Mouse (Mus musculus) heart, postnatal 4 days (tissue): ENCODE data around the gene Tfip11. TPM values are rescaled to one million over a fixed set of nuclear protein-coding genes. Genes with fewer than 3 reads are reported as not detected.
A peak's percentile ranks its signal among the peaks of the same experiment; 100 is the strongest.
"Not testable (repeated sequence)": the region's sequence is repeated elsewhere in the genome, so short reads cannot be mapped to it uniquely, and the experiment has no call there.

Experiments used
- DNase-seq: peaks from one replicate; pipeline ENCODE4 v3.0.0; 2021
- total RNA-seq, 2 experiments: library from RNA; stranded (reverse); gene quantifications; 2 replicates each; pipeline ENCODE4 v1.2.3; 2021

Gene Tfip11
- total RNA-seq, 2 experiments from 2014 or later: 20.3 to 20.5 TPM

DNA sequence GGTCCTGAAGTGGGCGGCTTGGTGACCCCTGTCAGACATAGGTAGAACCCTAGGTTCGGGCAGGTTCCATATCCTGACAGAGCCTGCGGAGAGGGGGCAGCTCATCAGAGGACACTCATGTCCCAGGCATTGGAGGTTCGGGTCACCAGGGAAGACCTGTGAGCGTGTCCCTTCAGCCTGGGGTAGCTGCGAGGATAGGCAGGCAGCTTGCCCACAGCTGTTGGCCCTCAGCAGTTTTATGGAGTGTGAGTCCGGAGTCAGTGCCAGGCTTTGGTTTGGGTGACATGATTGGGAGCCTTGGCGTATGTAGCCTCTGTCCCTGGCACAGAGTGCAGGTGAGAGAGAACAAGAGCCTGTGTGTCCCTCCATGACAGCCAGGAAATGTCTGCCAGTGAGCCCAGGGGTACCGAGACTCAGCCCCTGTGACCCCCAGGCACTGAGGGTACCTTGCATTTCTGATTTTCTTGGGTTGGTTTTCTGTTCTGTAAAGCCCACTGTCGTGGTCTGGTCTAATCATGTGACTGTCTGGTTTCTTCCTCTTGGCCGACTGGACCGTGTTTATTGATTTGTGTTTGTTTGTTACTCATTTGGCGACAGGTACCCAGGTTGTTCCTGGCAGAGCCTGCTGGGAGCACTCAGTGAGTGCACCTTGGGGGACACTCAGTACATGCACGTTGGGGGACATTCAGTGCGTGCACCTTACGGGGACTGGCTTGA is 36.2 kb upstream of the Tfip11 start:
- no peak for DNase-seq

DNA sequence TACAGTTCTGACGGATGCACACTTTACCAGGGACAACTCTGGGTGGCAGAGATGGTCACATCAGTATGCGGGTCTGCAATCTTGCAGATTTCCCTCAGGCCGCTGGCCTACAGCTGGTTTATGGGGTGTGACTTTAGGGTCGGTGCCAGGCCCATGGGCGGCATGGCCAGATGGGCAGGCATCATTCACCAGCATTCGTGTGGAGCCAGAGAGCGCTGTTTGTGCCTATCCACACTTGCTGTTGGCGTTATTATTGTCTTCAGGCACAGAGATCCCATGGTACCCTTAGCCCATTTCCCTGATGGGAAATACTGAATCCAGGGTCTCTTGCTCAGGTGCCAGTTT is 35.6 kb upstream of the Tfip11 start:
- DNase-seq: no peak

DNA sequence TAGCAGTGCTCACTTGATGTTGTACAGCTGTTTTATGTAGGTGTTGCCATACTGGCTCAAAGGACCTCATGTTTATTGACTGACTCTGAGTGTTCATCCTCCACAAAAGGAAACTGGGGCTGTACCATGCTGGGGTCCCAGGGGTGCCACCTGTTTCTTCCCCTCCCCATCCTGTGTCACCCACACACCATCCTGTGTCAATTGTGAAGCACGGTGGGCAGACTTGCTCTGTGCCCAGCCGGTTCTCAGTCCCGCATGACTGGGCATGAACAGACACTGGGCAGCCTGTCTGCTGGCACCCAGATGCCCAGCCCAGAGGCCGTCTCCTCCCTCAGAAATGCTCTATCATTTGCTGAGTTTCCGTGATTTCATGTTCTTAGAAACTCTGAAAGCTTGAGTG is 34.3 kb upstream of the Tfip11 start:
- no peak for DNase-seq

DNA sequence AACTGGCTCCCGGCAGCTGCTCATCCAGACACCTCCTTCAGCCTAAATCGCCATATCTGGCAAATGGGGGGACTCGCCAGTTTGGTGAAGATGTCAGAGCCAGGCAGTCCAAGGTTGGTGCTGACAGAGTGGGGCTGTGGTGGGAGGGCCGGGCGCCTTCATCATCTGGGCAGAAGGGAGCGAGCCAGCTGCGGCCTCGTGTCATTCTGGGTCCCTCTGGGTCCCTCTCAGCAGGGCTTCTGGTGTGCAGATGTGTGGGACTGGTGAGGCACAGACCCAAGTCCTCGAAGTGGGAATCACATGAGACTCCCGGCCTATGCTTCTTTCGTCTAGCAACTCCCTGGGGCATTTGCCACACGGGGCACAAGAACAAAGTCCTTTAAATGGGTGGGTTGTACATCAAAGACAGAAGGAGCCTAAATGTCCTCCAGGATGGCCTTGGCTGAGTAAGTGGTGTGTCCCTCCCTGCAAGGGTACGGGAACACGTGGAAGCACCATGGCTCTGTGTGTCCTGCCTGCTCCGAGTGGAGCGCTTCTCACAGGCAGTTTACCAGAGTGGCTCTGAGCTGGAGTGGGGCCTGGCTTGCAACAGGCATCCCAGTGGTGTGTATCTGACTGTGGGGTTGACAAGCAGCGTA is 33.7 kb upstream of the Tfip11 start:
- no peak for DNase-seq

DNA sequence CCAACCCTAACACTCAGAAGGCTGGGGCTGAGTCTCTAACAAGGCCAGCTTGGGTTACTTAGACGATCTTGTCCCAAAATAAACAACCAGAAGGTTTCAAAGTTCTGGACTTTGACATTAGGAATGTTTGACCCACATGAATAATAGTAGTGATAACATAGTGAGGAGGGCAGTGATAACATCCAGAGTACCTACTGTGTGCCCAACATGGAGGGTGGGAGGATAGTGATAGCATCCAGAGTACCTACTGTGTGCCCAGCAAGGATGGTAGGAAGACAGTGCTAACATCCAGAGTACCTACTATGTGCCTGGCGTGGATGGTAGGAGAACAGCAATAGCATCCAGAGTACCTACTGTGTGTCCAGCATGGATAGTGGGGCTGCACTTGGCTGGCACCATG is 32.4 kb upstream of the Tfip11 start:
- no peak for DNase-seq

DNA sequence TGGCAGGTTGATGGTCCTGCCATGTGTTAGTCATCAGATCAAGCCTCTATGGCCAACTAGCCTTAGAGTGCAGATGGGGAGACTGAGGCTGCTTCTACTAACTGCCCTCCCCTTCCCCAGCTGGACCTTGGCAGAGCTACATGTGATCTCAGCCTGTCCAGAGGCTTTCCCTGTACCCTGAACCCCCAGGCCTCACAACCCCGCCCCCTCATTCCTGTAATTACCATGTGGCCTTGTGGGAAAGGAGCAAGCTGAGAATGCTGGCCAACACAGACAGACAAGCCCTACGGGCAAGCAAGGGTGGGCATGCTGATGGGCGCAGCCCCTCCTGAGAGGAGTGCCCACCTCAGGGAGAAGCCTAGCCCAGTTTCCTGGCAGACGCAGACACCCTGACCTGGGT is 31.5 kb upstream of the Tfip11 start:
- no peak for DNase-seq

DNA sequence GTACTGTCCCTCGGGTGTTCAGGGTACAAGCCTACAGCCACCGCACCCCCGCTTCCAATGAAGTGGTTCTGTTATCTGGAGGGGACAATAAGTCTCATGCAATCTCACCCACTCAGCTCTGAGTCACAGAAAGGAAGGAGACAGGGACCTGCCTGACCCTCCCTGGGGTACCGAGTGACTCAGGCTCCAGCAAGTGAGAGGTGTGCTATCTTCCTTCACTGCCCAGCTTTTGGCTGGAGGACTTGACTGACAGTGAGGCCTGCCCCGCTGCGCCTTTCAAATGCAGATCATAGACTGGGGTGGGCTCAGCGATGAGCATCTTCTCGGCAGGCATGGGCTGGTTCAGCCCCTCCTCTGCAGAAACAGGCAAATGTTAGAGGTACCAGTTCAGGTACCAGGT is 31.0 kb upstream of the Tfip11 start:
- no peak for DNase-seq

DNA sequence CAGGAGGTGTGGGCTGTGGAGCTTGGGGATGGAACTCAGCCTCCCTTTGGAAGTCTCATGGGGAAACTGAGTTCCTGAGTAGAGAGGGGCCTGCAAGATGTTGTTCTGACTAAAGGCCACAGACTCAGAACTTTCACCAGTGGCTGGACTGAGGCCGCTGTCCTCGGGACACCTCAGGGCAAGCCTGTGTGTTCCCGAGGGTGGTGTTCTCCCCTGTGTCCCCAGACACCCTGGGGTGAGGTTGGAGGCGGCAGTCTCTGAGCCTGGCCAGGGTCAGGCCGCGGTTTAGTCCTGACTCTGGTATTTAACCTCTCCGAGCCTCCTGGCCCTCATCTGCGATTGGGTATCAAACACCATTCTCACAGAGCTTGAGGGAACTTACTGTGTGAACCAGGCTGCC is 30.6 kb upstream of the Tfip11 start:
- DNase-seq: no peak

DNA sequence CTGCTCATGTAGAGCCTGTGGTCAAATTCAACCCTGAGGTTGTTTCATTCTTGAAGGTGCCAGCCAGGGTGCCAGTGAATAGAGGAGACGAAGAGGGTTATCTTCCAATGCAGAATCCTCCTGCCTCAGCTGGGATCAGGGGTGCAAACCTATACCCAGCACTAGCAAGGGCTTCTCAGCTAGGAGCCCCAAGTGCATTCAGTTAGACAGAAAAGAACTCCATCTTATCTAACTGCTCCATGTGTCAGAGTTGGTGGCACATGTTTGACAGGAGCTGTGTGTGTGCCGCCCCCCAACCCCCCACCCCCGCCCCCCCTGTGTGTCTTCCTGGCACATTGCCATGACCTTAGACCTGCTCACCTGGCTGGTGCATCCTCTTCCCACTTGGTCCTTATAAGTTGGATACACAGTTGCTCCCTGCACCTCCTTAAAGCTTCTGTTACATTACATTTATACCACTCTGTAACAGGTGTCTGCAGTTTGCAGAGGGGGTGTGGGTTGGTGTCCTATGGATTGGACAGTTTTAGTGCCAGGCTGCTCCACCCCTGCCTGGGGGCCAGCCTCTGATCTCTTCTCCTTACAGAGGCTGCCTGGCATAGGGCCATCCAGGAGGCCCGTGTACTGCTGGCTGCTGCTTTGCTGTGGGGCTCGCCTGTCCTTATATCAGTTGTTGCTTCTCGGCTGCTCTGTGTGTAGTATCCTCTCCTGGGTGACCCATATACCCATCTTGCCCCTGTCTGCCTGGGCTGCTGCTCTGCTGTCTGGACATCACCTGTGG is 29.6 kb upstream of the Tfip11 start:
- peak; percentile 42 for DNase-seq

DNA sequence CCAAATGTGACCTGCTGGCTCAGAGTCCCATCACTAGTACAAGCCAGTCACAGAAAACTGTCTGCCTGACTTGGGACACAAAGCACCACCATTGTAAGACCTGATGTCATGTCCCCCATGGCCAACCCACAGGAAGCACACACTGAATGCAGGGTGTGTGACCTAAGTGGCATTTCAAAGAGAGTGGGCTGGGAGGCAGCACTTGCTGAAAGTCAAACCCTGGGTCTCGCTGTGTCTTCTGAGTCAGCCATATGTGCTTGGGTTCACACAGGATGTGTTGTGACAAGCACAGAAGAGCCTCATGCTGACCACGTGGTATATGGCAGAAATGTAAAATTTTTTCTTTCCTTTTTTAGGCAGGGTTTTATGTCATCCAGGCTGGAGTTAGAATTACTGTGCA is 28.9 kb upstream of the Tfip11 start:
- DNase-seq: no peak

DNA sequence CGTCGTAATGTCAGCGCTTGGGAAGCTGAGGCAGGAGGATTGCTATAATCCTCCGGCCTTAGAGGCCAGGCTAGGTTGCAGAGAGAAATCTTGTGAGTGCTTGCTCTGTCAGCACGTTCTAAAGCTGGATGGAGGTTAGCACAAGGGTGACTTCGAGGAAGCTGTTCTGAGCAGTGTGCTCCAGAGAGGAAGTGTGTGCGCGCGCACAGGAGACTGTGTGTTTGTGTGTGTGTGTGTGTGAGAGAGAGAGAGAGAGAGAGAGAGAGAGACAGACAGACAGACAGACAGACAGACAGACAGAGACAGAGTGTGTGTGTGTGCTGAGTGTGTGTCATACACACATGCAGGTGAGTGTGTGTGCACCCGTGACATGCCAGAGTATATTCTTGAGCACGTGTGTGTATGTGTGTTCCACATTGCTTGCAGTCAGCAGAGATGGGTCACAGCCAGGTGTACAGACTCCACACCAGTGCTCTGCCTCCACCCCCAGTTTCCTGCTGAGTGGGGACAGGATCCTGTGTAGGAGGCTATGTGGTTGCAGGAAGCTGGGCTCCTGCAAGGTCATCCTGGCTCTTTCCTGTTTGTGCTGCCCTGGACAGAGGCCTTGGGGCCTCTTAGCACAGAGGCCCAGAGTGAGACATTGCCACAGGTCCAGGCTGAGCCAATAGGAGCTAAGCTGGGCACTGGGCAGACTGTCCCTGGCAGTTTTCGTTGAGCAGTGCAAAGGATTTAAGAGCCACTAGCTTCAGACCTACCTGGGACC is 27.8 kb upstream of the Tfip11 start:
- peak; percentile 52 for DNase-seq

DNA sequence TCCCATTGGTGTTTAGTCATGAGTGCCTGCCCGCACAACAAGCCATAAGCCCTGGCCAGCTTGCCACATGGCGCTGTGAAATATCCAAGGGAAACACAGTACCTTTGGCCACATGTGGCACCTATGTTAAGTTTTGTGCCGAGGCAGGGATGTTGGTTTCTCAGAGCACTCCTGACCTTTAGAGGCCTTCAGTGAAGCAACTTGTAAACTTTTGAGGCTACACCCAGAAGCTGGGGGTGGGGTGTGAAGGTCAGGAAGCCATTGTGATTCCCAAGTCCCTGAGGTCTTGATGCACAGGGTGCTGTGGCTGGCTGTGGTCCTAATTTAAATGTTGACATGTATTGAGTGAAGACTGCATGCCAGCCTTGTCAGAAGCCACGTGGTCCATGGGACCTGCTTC is 26.8 kb upstream of the Tfip11 start:
- DNase-seq: no peak

DNA sequence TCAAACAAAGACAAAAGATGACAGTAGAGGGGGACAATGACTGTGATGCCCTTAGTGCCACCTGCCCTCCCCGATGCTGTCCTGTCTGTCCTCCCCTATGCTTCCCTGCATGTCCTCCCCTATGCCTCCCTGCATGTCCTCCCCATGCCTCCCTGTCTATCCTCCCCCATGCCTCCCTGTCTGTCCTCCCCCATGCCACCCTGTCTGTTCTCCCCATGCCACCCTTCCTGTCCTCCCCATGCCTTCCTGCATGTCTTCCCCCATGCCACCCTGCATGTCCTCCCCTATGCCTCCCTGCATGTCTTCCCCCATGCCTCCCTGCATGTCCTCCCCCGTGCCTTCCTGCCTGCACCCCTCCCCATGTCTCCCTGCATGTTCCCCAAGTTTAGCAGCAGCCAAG is 26.0 kb upstream of the Tfip11 start:
- no peak for DNase-seq

DNA sequence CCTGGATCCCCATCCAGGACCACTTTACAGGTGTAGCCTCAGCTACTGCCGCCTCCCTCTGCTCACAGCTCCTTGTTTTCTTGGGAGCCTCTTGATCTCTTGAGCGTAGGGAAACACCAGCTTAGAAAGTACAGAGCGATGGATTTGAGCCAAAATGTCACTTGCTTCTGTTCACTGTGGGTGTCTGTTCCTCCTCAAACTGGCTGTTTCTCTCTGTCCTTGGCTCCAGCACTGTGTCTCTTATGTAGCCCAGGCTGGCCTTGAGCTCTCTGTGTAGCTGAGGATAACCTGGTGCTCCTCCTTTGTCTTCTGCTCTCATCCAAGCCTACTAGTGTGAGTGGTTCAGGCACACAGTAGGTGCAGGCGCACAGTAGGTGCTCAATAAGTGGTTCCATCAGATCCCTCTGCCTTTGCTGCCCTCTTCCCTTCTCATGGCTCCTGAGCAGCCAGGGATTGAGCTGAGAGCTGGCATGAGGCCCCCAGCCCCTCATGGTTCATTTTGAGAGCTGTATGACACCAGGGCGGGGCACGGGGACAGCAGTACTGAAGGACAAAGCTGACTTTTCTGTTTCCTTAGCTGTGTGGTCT is 25.3 kb upstream of the Tfip11 start:
- DNase-seq: no peak

DNA sequence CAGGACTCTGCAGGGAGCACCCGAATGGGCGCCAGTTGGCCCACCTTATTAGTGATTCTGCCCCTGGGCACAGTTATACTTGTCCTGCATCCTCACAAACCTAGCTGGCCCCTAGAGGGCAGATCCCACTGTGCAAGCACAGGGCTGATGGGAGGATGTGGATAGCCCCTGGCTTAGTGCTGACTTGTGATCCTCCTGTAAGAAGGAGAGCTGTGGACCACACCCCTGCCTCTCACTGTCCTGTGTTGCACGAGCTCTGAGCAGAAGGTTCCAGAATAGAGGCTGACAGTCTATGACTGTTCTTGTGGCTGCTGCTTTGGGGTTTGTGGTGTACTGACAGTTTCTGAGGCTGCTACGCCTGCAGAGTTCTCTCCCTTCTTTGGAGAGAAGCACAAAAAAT is 24.5 kb upstream of the Tfip11 start:
- no peak for DNase-seq

DNA sequence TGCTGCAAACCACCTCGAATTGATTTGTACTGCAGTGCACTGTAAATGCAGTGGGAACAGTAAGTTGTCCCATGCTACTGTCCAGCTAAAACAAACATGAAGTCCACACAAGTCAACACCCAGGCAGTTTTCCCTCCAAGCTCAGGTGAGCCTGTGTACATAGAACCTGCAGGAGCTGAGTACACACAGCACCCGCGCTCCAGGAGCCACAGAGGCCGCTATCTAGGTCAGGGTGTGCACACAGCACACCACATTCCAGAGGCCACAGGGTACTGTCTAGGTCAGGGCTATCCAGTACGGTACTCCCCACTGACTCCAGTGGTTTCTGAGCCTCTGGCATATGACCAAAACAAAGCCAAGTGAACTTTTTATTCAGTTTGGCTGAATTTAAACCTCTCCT is 23.8 kb upstream of the Tfip11 start:
- no peak for DNase-seq

DNA sequence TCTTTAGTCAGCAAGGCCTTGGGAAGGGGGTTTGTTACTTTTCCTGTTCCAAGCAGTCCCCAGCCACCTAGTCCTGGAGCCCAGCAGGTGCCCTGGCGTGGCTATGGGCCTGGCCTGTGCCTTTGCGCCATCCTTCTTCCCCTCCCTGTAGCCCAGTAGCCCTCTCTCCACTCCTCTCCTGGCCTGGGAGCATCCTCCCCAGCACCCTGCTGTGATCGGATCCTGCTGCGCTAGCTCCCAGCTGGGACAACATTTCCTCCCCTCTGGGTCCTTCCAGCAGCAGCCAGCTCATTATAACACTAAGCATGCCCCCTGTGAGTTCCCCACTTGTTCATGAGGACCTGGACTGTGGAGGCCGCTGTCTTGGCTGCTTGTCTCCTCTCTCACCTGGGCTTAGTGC is 20.3 kb upstream of the Tfip11 start:
- DNase-seq: no peak

DNA sequence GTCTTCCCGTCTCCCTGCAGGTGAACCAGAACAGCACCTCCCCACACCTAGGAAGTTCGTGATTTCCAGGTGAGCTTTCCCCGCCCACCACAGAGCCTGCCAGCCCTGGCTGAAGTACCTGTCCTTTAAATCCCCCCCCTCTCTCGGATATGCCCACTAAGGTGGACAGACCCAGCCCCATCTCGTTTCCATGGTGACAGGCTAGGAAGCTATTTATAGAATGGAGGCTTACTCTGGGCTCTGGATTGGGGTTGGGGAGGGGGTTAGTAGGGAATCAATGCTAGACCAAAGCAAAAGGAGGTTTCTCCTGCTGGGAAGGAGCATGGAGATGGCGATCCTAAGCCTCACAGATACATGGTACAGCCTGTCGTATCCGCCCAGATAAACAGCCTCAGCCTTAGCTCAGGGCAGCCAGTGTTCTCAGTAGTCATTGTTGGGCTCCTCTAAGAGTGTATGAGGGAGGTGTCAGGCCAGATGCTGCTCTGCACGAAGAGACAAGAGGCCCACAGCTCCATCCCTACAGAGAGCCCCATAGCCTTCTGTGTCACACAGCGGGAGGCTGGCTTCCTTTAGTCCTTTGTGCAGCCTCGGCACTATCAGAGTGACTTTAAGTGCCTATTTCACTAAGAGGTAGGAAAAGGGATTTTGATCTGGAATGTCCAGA is 12.8 kb upstream of the Tfip11 start:
- DNase-seq: no peak

DNA sequence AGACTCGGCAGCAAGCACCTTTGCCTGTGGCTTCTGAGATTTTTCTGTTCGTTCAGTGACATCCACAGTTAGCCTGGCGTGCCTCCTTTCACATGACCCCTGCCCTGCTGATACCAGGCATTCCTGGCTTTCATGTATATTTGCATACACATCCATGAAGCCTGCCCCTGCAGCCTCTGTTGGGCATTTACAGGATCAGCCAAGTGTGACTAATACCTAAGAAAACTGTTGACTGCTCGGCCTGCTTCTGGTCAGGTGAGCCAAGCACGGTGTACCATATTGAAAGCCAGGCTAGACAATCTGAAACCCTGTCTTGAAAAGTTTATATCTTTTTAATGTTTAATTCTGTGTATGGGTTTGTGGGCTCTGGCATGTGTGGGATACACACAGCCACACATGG is 9.7 kb upstream of the Tfip11 start:
- DNase-seq: no peak

DNA sequence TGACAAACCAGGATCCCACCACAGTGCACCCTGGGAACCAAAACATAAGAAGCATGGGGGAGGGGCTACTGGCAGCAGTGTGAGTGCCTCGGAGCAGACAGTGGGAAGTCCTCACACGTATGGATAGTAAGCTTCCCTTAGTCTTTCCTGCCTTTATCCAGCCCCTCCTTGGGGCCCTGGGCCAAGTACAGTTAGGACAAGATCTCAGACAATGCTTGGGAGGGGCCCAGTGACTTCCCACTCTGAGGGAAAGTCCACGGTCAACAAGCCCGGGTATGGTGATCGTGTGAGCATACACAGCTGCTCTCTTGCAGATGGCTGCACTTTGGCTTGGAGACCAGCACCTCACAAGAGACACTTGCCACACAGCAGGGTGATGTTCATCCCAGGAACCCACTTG is 8.8 kb upstream of the Tfip11 start:
- peak; percentile 62 for DNase-seq

DNA sequence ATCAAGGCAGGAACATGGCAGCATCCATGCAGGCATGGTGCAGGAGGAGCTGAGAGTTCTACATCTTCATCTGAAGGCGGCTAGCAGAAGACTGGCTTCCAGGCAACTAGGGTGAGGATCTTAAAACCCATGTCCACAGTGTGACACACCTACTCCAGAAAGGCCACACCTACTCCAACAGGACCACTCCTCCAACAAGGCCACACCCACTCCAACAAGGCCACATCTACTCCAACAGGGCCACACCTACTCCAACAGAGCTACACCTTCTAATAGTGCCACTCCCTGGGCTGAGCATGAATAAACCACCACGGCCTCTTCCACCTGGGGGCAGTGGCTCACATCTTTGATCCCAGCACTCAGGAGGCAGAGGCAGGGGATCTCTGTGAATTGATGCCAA is 6.8 kb upstream of the Tfip11 start:
- not testable (repeated sequence) for DNase-seq

DNA sequence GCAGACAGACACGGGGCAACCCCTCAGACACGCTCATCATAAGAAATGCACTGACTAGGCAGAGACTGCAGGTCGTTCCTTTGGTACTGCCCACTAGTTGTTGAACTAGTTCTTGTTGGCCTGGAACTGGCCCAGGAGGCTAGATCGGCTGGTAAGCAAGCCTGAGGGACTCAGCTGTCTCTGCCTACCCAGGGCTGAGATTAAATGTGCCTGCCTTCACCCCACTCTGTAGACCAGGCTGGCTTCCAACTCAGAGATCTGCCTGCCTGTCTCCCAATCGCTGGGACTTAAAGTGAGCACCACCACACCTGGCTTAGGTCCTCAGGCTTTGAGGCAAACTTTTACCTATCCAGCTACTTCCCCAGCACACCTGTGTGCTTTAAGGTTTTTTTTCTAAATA is 5.8 kb upstream of the Tfip11 start:
- no peak for DNase-seq
